Mouse (Mus musculus) embryonic facial prominence, embryonic 15.5 days (tissue): ENCODE data around the gene Rnf223. TPM values are rescaled to one million over a fixed set of nuclear protein-coding genes. Genes with fewer than 3 reads are reported as not detected.
A peak's percentile ranks its signal among the peaks of the same experiment; 100 is the strongest.

Experiments
- ATAC-seq: fragments of 200-750 bp; cut with Nextera tagmentation; 2 replicates; pipeline ENCODE4 v1.8.0; 2017; ENCODE audit warnings: low read depth, moderate TSS enrichment; ENCODE audit not compliant: insufficient number of reproducible peaks, low FRiP score, low TSS enrichment
- H3K27ac ChIP-seq: fragments of 300-500 bp; sonication (generic); replicated peaks from 2 replicates; pipeline ENCODE4 v1.5.1; 2015; ENCODE audit warnings: mild to moderate bottlenecking, inconsistent platforms
- H3K27me3 ChIP-seq: fragments of 300-500 bp; sonication (generic); 2 replicates; pipeline ENCODE4 v1.6.1; 2015; ENCODE audit warnings: inconsistent platforms
- H3K36me3 ChIP-seq: fragments of 300-500 bp; sonication (generic); 2 replicates; pipeline ENCODE4 v1.6.1; 2015; ENCODE audit warnings: mild to moderate bottlenecking, inconsistent platforms
- H3K4me1 ChIP-seq: fragments of 300-500 bp; sonication (generic); 2 replicates; pipeline ENCODE4 v1.6.1; 2015; ENCODE audit warnings: inconsistent platforms
- H3K4me2 ChIP-seq: fragments of 300-500 bp; sonication (generic); replicated peaks from 2 replicates; pipeline ENCODE4 v1.6.1; 2015; ENCODE audit warnings: mild to moderate bottlenecking, inconsistent platforms
- H3K4me3 ChIP-seq: fragments of 300-500 bp; sonication (generic); replicated peaks from 2 replicates; pipeline ENCODE4 v1.5.1; 2015; ENCODE audit warnings: mild to moderate bottlenecking, inconsistent platforms
- H3K9ac ChIP-seq: fragments of 300-500 bp; sonication (generic); 2 replicates; pipeline ENCODE4 v1.6.1; 2015; ENCODE audit warnings: inconsistent platforms
- H3K9me3 ChIP-seq: fragments of 300-500 bp; sonication (generic); replicated peaks from 2 replicates; pipeline ENCODE4 v1.6.1; 2016; ENCODE audit warnings: inconsistent platforms
- WGBS: fragments of 180-500 bp; shearing (Covaris S2); methylation state at CpG from one replicate; pipeline ENCODE4 v1.1.7; 2015; 5-methylcytosine and 5-hydroxymethylcytosine counted together
- polyA plus RNA-seq: library from polyadenylated mRNA; unstranded; fragments of >200 nt; fragmentation: Nextera tagmentation; extraction: Ambion mirVana; gene quantifications from 2 replicates; pipeline ENCODE4 v1.2.1, GENCODE M21; 2015

Rnf223 gene
- polyA plus RNA-seq, 1 experiment from 2014 or later: 1.8 TPM

- no peak for ATAC-seq
- H3K4me1 ChIP-seq: no peaks in the 10 kb centered on the region
- no peak overlapping the region for H3K4me2 ChIP-seq
- H3K4me3 ChIP-seq: no peak overlapping the region
- H3K9me3 ChIP-seq: no peaks in the 10 kb centered on the region
- no peaks in the 10 kb centered on the region for H3K27me3 ChIP-seq
- no peak overlapping the region for H3K27ac ChIP-seq
- no peak overlapping the region for H3K9ac ChIP-seq
- 74% methylated on average over 6 of the region's 6 CpGs for WGBS
- no peaks in the 10 kb centered on the region for H3K36me3 ChIP-seq
Measured at GRCm38 (mm10) chr4:156099427-156099826, 30.9 kb upstream of the Rnf223 start.

- H3K4me3 ChIP-seq: no peak overlapping the region
- WGBS: 85% methylated on average over 5 of the region's 5 CpGs
- no peak overlapping the region for H3K4me2 ChIP-seq
- H3K36me3 ChIP-seq: no peaks in the 10 kb centered on the region
- H3K9me3 ChIP-seq: no peaks in the 10 kb centered on the region
- no peaks in the 10 kb centered on the region for H3K27me3 ChIP-seq
- no peaks in the 10 kb centered on the region for H3K4me1 ChIP-seq
- H3K27ac ChIP-seq: no peak overlapping the region
- ATAC-seq: no peak
- no peak overlapping the region for H3K9ac ChIP-seq
Measured at GRCm38 (mm10) chr4:156100501-156100900, 29.8 kb upstream of the Rnf223 start.

GRCm38 (mm10) chr4:156101481-156101903, 28.8 kb upstream of the Rnf223 start:
- H3K9me3 ChIP-seq: no peaks in the 10 kb centered on the region
- H3K4me2 ChIP-seq: no peak overlapping the region
- no peak overlapping the region for H3K9ac ChIP-seq
- WGBS: 33% methylated on average over 3 of the region's 3 CpGs
- H3K4me1 ChIP-seq: no peaks in the 10 kb centered on the region
- H3K27ac ChIP-seq: no peak overlapping the region
- no peak overlapping the region for H3K4me3 ChIP-seq
- no peak for ATAC-seq
- no peaks in the 10 kb centered on the region for H3K36me3 ChIP-seq
- H3K27me3 ChIP-seq: no peaks in the 10 kb centered on the region

GRCm38 (mm10) chr4:156103342-156103741, 27.0 kb upstream of the Rnf223 start:
- no peak overlapping the region for H3K27ac ChIP-seq
- no peak overlapping the region for H3K9ac ChIP-seq
- H3K4me2 ChIP-seq: no peak overlapping the region
- no peaks in the 10 kb centered on the region for H3K36me3 ChIP-seq
- no peak for ATAC-seq
- no peaks in the 10 kb centered on the region for H3K9me3 ChIP-seq
- 76% methylated on average over 4 of the region's 4 CpGs for WGBS
- H3K4me1 ChIP-seq: peaks cover 6% of the 10 kb centered on the region; the same call in 1 of the 2 replicates
- H3K4me3 ChIP-seq: no peak overlapping the region
- H3K27me3 ChIP-seq: no peaks in the 10 kb centered on the region

- H3K4me1 ChIP-seq: peaks cover 17% of the 10 kb centered on the region
- H3K27me3 ChIP-seq: no peaks in the 10 kb centered on the region
- peak overlapping the region; percentile 65 for H3K4me2 ChIP-seq
- H3K36me3 ChIP-seq: no peaks in the 10 kb centered on the region
- no peaks in the 10 kb centered on the region for H3K9me3 ChIP-seq
- 0 out of 2 replicates have a peak, but pooled peaks have one; percentile 27 for ATAC-seq
- H3K4me3 ChIP-seq: peak overlapping the region; percentile 84
- 14% methylated on average over 13 of the region's 13 CpGs for WGBS
- H3K27ac ChIP-seq: peak overlapping the region; percentile 92
- H3K9ac ChIP-seq: peak overlapping the region; percentile 50
Measured at GRCm38 (mm10) chr4:156108606-156109546, 21.4 kb upstream of the Rnf223 start.

GRCm38 (mm10) chr4:156109570-156110331, 20.6 kb upstream of the Rnf223 start, which contains the start of gene 9430015G10Rik:
Gene 9430015G10Rik, plus strand, starts transcription at chr4:156109982.
- Histone ChIP-seq H3K9me3 (no peaks in the 10 kb centered on the region), H3K9ac (peak within 1 kb of the TSS; percentile 86), H3K27me3 (no peaks in the 10 kb centered on the region), H3K4me3 (peak within 1 kb of the TSS; percentile 84), H3K4me1 (peaks cover 17% of the 10 kb centered on the region), H3K36me3 (0 out of 2 replicates have a peak, but pooled peaks cover 3% of the 10 kb centered on the region), H3K4me2 (peak within 1 kb of the TSS; percentile 65), H3K27ac (peak within 1 kb of the TSS; percentile 93)
- ATAC-seq: peak; percentile 97
- under 1% methylated on average over 60 of the region's 60 CpGs for WGBS

- Histone ChIP-seq H3K4me3 (no peak overlapping the region), H3K9ac (no peak overlapping the region), H3K36me3 (peaks cover 75% of the 10 kb centered on the region), H3K9me3 (no peaks in the 10 kb centered on the region), H3K4me2 (no peak overlapping the region), H3K27me3 (no peaks in the 10 kb centered on the region), H3K4me1 (no peaks in the 10 kb centered on the region), H3K27ac (no peak overlapping the region)
- ATAC-seq: no peak
- 94% methylated on average over 7 of the region's 7 CpGs for WGBS
Measured at GRCm38 (mm10) chr4:156124077-156124476, 6.2 kb upstream of the Rnf223 start.

GRCm38 (mm10) chr4:156125393-156125792, 4.9 kb upstream of the Rnf223 start:
- Histone ChIP-seq H3K9ac (no peak overlapping the region), H3K9me3 (no peaks in the 10 kb centered on the region), H3K27ac (no peak overlapping the region), H3K4me1 (no peaks in the 10 kb centered on the region), H3K4me2 (no peak overlapping the region), H3K4me3 (no peak overlapping the region), H3K36me3 (peaks cover 62% of the 10 kb centered on the region), H3K27me3 (no peaks in the 10 kb centered on the region)
- 93% methylated on average over 6 of the region's 6 CpGs for WGBS
- ATAC-seq: no peak

GRCm38 (mm10) chr4:156126841-156127240, 3.5 kb upstream of the Rnf223 start:
- 82% methylated on average over 7 of the region's 7 CpGs for WGBS
- Histone ChIP-seq H3K9ac (no peak overlapping the region), H3K4me1 (no peaks in the 10 kb centered on the region), H3K9me3 (no peaks in the 10 kb centered on the region), H3K4me2 (no peak overlapping the region), H3K27me3 (no peaks in the 10 kb centered on the region), H3K27ac (no peak overlapping the region), H3K4me3 (no peak overlapping the region), H3K36me3 (peaks cover 47% of the 10 kb centered on the region)
- ATAC-seq: no peak

- H3K9ac ChIP-seq: no peak overlapping the region
- WGBS: 64% methylated on average over 5 of the region's 5 CpGs
- no peak overlapping the region for H3K27ac ChIP-seq
- no peak overlapping the region for H3K4me3 ChIP-seq
- H3K36me3 ChIP-seq: peaks cover 28% of the 10 kb centered on the region
- no peak overlapping the region for H3K4me2 ChIP-seq
- no peaks in the 10 kb centered on the region for H3K9me3 ChIP-seq
- no peaks in the 10 kb centered on the region for H3K4me1 ChIP-seq
- H3K27me3 ChIP-seq: no peaks in the 10 kb centered on the region
- no peak for ATAC-seq
Measured at GRCm38 (mm10) chr4:156128746-156129145, 1.6 kb upstream of the Rnf223 start.

- H3K4me2 ChIP-seq: no peak overlapping the region
- no peak overlapping the region for H3K4me3 ChIP-seq
- 84% methylated on average over 10 of the region's 10 CpGs for WGBS
- no peaks in the 10 kb centered on the region for H3K4me1 ChIP-seq
- peaks cover 6% of the 10 kb centered on the region for H3K36me3 ChIP-seq
- ATAC-seq: no peak
- no peaks in the 10 kb centered on the region for H3K9me3 ChIP-seq
- no peaks in the 10 kb centered on the region for H3K27me3 ChIP-seq
- H3K27ac ChIP-seq: no peak overlapping the region
- H3K9ac ChIP-seq: no peak overlapping the region
Measured at GRCm38 (mm10) chr4:156130940-156131339, 627 bp downstream of the Rnf223 start.
